Mouse (Mus musculus) adrenal gland, postnatal 4 days (tissue): ENCODE results near the gene Tulp2. TPM values are rescaled to one million over a fixed set of nuclear protein-coding genes. Genes with fewer than 3 reads are reported as not detected.

Experiments used
- DNase-seq, 2 experiments: peaks; one replicate each; pipeline ENCODE4 v3.0.0; 2021 to 2022; ENCODE audit warnings: low spot score in 2 of 2, mixed read lengths in 2 of 2
- long read RNA-seq, 2 experiments: library from polyadenylated mRNA; stranded (forward); transcript quantifications; one replicate each; pipeline ENCODE4 v2.0.0; 2021
- total RNA-seq, 2 experiments: library from RNA; stranded (reverse); gene quantifications; 2 replicates each; pipeline ENCODE4 v1.2.3; 2021

Gene Tulp2
- total RNA-seq, result under 1 TPM; 0.45 to 0.54 TPM
- long read RNA-seq, experiment 1, partial matches to known transcripts, result 1 of 3 reads
- long read RNA-seq, experiment 1, other reads (novel, unspliced or antisense), result 2 of 3 reads
- long read RNA-seq, experiment 2, partial matches to known transcripts, result 0 of 6 reads
- long read RNA-seq, experiment 2, other reads (novel, unspliced or antisense), result 5 of 6 reads

DNA sequence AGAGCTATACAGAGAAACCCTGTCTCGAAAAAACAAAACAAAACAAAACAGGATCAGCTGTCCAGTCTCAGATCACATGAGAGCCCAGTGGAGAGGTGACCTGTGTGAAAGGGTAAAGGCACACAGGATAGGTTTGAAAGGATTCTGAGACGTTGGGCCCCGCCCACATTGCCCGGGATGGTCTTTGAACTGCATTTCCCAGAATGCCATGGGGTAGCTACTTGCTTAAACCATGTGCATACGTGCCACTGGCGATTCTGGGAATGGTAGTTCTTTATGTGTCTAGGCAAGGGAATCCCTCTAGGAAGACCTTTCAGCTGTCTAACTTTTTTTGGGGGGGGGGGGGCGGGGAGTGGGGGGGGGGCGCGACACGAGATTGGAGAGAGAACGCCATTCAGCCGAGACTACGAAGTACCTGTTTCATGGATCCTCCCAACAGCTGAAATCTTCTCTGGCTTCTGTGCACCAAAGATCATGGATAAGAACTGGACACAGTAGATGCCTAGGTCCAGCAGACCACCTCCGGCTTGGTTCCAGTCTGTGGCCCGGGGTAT is at the start of gene Tulp2:
Tulp2 (plus strand) TSS at position 504 of the 554 bp plus-strand sequence.
- DNase-seq, result no peak

DNA sequence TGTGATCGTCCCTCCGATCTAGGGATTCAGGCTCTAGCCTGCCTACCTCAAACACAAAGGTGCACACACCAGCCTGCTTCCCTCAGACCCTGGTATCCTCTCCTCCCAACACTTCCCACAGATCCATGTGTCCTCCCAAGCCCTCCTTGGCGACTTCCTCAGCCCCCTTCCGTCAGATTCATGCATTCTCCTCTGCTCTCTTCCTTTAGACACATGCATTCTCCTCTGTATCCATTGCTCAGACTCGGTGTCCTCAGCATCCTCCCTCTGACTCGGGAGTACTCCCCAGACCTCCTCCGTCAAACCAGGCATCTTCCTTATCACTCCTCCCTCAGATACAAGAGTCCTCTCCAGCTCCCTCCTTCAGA is 47.9 kb upstream of the Tulp2 start:
- no peak for DNase-seq

DNA sequence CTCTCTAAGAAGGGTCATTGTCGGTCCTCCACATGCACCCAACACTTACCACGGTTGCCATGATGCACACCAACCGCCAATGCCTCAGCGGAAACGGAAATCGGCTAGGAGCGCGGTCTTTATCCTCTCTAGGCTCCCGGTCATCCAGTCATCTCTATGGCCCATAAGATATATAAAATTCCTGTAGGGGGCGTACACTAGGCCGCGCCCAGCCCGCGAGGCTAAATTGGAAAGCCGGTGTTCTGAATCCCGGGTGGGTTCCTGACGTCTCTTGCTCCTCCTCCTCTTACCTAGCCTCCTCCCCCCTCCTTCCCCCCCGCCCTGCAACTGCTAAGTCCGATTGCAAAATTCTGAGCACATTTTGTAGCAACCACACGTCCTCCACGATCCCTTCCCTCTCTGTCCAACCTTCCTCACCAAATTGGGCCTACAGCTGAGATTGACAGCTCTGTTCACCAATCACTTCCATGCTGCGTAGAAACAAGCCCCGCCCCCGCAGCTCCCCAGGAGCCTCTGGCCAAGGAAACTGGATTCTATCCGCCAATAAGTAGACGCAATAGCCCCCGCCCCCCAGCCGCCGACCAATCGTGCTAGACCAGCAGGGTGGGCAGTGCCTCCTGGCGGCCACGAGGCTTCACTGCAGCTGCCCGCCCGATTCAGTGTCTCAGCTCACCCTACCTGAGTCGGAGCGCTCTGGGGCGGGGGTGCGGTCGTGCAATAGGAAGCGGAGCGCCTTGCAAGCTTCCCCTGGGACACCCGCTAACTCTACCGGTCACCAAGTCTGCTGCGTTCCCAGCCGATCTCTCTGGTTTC is 47.3 kb upstream of the Tulp2 start, which contains the start of gene Gys1:
Gys1 (plus strand) TSS at position 642 of the 813 bp plus-strand sequence.
- DNase-seq, result peak; percentile 99

DNA sequence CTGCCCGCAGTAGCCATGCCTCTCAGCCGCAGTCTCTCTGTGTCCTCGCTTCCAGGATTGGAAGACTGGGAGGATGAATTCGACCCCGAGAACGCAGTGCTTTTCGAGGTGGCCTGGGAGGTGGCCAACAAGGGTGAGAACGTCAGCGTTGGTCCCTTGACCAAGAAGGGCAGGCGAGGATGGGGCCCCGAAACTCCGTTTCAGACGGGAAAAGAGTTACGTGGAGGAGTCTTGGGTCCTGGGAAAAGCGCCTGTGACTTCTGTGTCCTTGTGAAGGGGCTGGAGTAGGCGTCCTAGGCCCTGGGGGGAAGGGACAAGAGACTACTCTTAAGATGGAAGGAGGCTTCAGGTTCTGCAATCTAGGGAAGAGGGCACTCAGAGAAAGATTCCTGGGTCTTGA is 46.6 kb upstream of the Tulp2 start:
- DNase-seq, result no peak

DNA sequence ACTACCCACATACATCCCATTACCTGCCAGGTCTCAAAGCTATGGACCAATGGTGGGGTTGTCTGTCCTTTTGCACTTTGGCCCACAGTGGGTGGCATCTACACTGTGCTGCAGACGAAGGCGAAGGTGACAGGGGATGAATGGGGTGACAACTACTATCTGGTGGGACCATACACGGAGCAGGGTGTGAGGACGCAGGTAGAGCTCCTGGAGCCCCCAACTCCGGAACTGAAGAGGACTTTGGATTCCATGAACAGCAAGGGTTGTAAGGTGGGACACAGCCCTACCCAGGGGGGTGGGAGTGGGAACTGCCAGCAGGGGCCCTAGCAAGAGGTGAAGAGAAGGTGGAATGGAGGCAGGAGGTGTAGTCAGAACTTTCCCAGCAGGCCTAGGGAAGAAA is 45.2 kb upstream of the Tulp2 start:
- DNase-seq, result no peak

DNA sequence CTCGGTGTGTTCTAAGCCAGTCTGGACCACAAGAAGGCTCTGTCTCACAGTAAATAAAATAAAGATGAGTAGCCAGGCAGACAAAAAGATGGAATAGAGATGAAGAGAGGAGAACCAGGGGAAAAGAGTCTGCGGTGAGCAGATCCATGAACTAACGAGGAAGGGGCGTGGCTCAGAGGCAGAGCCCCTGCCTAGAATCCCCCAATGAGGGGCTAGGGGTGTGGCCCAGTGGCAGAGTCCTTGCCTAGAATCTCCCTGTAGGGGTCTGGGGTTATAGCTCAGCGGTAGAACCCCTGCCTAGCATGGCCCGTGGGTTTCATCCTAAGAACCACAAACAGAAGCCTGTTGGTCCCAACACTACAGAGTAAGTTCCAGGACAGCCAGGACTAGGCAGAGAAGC is 44.6 kb upstream of the Tulp2 start:
- no peak for DNase-seq

DNA sequence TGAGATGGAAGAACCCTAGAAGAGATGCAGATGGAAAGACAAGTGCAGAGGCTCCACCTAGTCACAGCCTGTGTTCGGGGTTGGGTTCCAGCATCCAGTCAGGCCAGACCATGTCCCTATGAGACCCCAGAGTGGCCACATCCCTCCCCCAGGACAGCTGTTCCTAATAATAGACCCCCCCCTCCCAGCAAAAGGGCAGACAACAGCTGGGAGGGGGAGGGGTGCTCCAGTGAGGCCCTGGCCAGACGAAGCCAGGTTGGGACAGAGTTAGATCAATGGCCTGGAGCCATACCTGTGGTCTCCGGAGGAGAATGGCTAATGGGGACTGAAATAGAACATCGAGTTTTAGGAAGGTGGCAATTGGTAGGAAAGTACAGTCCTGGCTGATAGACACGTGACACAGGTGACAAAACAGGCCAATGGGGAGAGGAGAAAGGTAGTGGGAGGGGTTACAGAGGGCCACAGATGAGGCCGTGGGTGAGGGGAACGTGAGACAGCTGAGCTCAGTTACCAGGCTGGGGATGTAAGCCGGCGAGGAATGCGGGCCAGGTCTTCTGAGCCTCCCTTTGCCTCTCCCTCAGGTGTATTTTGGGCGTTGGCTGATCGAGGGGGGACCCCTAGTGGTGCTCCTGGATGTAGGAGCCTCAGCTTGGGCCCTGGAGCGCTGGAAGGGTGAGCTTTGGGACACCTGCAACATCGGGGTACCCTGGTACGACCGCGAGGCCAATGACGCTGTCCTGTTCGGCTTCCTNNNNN is 44.0 kb upstream of the Tulp2 start, which contains the start of gene Ruvbl2:
Ruvbl2 (minus strand) TSS at position 576 of the 756 bp plus-strand sequence.
- no peak for DNase-seq

DNA sequence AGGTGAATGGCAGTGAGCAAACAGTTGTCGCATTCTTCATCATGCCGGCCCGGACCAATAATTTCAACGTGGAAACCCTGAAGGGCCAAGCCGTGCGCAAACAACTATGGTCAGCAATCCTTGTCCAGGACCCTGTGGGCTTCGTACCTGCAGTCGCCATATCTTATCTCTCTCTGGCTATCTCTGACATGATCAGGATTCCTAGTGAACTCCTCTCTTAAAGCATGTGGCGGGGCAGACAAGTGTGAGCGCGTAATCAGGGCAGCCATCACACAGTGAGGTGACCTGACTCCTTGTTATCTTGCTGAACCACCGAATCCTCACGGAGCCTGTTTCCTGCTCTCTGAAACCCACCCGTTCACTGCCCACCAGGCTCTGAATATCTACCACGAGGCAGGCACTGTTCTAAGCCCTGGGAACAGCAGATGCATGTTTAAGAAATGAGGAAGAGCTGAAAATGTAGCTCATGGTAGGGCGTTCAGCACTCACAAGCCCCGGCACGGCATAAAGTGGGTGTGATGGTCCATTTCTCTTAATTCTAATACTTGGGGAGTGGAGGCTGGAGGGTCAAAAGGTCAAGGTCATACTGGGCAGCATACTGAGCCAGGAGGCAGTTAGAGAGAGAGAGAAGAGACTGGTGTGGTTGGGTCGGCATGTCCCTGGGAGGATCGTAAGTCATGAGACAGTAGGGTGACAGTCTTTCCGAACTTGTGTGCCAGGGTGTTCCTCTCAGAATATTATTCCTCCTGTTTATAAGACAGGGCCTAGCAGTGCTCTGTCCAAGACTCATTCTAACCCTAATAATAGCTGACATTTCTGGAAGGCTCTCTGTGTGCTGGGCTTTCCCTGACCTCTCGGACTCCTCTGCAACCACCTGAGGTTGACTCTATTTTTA is 37.9 kb upstream of the Tulp2 start:
- DNase-seq, result no peak

DNA sequence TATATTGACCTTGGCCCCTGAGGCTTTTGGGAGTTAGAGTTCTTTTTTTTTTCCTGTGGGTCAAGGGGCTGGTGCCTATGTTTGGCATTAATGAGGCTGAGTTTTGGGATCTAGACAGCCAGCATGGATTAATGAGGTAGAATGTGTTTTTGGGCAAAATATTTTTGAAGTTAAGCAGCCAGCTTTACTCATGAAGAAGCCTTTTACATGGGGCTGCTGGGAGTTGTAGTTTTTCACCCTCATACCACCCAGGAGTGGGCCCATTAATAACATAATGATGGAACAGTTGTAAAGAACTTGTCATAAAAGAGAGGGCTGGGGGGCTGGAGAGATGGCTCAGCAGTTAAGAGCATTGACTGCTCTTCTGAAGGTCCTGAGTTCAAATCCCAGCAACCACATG is 35.1 kb upstream of the Tulp2 start:
- DNase-seq, result no peak

DNA sequence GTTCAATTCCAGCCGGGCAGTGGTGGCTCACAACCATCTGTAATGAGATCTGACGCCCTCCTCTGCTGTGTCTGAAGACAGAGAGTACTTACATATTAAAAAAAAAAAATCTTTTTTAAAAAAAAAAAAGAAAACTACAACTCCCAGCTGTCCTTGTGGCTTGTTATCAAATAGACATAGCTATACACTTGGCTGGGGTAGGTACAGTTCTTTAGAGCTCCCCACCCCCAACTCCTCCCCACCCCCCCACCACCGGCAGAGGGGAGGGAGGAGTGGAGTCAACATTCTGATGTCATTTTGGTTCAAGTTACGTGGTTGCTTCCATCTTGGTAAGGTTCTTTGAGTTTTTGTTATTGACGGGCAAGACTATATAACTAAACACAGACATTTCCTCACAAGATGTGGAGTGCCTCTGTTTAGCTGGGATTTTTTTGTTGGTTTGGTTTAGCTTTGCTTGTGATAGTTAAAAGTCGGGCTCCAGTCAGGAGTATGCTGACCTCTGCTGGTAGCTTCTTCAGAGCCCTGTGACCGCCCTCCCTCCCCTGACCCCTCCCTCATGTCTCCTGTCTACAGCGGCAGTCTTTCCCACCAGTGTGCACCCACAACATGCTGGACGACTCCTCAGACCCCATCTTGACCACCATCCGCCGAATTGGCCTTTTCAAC is 34.2 kb upstream of the Tulp2 start:
- no peak for DNase-seq

DNA sequence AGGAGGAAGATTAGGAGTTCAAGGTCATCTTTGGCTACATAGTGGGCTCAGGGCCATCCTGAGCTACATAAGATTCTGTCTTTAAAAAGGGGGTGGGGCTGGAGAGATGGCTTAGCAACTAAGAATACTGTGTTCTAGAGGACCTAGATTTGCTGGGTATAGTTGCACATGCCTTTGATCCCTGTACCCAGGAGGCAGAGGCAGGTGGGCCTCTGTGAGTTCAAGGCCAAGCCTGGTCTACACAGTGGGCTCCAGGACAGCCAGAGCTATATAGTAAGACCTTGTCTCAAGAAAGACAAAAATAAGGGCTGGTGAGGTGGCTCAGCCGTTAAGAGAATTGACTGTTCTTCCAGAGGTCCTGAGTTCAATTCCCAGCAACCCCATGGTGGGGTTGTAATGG is 31.7 kb upstream of the Tulp2 start:
- no peak for DNase-seq

DNA sequence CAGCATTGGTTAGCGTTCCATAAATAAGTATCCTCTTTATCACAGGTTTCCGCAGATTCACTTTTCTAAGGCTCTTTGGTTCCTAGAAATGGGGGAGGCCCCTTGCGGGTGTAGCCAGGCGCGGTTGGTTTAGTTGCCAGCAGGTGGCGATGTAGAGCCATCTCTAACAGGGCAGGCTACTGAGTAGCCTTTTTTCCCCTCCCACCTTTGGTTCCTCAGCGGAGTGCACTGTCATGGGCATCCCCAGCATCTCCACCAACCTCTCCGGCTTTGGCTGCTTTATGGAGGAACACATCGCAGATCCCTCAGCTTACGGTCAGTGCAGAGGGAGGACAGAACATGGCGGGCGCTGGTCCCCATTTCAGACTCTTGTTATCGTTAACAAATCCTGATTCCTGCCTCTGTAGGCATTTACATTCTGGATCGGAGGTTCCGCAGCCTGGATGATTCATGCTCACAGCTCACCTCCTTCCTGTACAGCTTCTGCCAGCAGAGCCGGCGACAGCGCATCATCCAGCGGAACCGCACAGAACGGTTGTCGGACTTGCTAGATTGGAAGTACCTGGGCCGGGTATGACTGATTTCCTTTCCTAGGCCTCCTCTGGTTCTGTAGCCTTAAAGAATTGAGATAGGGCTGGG is 30.2 kb upstream of the Tulp2 start:
- DNase-seq, result peak in 1 of 2 experiments; percentile 65

DNA sequence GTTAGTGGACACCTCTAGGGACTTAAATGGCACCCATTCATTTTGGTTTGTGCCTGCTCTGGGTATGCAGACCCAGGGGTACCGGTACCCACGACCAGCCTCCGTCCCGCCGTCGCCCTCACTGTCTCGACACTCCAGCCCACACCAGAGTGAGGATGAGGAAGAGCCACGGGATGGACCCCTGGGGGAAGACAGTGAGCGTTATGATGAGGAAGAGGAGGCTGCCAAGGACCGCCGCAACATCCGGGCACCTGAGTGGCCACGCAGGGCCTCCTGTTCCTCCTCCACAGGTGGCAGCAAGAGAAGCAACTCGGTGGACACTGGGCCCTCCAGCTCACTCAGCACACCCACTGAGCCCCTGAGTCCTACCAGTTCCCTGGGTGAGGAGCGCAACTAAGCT is 26.7 kb upstream of the Tulp2 start:
- DNase-seq, result no peak

DNA sequence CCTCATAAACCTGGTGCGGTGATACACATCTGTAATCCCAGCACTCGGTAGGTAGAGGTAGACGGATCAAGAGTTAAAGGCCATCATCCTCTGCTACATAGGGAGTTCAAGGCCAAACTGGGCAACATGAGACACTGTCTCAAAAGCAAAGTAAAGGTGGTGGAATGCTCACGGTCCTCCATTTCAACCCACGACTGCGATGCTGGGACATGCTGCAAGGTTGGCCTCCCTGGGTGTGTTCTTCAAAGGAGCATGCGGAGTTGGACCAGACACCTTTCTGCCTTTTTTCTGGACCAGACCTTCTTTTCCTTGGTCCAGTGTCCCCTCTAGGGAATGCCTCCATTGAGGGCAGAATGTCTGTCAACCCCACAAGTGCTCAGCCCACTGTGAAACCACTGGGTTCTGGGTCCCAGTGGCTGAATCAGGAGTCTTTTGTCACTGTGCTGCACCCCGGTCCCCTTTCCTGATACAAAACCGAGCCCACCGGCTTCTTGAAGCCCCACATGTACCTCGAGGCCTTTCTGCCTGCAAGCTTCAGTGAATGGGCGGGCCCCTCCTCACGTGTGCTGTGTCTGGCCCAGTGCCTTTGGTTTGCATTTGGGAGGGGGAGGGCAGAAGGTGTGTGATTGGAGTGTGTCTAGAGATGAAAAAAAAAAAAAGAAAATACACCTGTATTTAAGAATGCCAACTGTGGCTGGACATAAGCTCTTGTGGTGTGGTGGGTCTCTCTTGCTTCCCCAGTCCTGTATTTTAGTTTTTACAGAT is 25.6 kb upstream of the Tulp2 start:
- DNase-seq, result no peak

DNA sequence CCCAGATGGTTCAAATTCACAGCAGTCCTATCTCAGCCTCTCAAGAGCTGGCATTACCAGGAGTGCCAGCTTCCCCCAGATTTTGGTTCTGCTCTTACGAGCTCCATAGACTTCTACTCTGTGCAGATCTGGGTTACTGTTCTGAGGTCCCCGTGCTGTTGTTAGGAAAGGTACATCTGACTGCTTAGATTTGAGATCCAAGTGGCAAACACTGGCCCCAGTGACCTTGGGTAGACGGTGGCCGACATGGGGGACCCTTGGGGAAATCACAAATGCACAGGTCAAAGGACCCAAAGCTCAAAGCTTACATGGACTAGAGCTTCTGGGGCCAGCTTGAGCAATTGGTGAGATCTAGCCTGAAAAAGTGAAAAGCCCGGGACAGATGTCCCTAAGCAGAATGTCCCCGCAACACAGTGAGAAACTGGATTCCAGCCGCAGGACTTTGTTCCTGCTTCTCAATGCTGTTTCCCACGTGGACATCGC is 24.9 kb upstream of the Tulp2 start:
- no peak for DNase-seq

DNA sequence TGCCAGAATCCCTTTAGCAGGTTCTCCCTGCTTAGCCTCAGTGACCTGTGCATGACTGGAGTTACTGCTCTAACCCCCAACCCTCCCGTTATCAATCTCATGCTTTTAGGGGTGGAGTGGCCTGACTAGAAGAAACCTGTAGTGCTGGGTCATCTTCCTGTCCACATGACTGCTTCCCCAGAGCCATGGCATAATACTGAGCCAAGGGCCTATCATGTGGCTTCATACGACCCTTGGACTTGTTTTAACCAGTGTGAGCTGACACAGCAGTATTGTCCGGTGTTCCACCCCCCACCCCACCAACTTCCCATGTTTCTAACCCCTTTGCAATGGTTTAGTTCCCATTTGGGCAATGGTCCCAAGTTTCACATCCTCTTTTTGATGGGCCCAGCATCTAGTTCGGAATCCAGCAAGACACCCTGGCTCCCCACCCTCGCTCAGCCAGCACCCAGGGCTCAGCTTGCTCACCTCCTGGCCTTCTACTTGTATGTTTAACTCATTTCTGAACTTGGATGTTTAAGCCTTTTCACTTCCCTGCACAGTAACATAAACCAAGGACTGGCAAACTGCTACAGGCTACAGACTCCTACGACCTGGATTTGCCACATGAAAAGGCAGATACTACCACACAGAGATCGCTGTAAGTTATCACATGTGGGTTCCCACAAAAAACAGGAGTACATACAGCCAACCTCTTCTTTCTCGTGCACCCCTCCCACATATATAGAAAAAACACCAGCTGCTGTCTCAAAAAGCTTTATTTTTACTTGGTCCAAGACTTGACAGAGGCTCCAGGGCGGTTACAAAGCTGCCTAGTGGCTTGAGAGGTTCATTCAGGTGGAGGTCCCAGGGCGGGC is 24.2 kb upstream of the Tulp2 start:
- no peak for DNase-seq

DNA sequence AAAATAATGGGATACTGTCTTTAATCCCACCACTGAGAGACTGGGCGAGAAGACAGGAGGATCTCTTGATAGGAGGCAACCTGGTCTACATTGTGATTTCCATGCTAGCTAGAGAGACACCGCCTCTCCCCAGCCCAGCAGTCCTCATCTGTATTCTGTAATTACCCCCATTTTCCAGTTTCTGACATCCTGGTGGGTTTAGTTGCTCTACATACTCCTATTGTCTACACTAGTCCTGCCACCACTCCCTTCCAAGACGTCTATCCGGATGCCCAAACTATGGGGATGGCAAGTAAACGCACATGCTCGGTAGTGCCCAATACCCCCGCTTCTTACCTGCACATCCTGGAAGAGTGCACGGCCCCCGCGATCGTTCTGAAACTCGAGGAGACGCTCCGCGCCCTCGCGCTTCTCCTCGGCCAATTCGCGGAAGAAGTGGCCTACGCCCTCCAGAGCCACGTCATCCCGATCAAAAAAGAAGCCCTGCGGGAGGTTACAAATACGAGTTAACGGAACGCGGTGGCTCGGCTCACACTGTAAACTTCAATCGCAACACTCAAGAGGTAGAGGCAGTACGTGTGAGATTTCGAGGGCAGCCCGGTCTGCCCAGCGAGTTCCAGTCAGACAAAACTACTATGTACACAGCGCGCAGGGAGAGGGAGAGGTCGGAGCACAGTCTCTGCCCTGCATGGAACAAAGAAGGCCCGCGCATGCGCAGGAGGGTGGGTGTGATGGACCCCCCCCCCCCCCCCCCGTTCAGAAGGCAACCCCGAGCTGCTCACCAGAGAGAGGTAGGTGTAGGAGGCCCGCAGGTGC is 22.7 kb upstream of the Tulp2 start:
- peak; percentile 56 to 72 for DNase-seq
